Mouse (Mus musculus): ENCODE results near the gene Ccdc3. TPM values are rescaled to one million over a fixed set of nuclear protein-coding genes. Genes with fewer than 3 reads are reported as not detected.

Ccdc3 gene
- 77.6 and 115 TPM in 2 replicates for polyA plus RNA-seq (2012; rRNA removed)

DNA sequence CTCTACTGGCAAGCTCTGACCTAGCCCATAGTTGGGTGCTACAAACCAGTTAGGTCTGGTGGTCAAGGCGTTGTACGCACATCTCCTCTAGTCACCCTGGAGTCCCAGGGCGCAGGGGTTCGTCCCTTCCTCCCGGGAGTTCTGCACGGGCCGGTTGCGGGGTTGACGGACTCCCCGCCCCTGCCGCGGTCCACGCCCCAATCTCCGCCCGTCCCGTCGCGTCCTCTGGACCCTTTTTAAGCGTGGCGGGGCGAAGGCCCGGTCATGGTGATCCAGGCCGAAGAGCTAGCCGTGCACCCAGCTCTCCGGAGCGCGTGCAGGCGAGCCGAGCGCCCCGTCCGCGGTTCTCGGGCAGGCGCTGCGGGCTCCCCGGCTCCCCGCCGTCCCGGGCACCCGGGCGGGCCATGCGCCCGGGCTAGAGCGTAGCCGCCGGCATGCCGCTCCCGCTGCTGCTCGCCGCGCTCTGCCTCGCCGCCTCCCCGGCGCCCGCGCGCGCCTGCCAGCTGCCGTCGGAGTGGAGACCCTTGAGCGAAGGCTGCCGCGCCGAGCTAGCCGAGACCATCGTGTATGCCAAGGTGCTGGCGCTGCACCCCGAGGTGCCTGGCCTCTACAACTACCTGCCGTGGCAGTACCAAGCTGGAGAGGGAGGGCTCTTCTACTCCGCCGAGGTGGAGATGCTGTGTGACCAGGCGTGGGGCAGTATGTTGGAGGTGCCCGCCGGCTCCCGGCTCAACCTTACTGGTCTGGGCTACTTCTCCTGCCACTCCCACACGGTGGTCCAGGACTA lies at the start of gene Ccdc3:
Gene Ccdc3 (plus strand): TSS at position 277 of the 787 bp plus-strand sequence.

Other genes starting within 250 kb of the Ccdc3 start
- 28.8 and 36.5 TPM in 2 replicates for gene Phyh, start 218.8 kb upstream of the Ccdc3 start, polyA plus RNA-seq (2012; rRNA removed)
- not detected in 2 replicates for gene Ucma, start 161.7 kb upstream of the Ccdc3 start, polyA plus RNA-seq (2012; rRNA removed)
- gene Mcm10, start 125.0 kb upstream of the Ccdc3 start, polyA plus RNA-seq (2012; rRNA removed), result 3.4 and 6.2 TPM in 2 replicates
- 1.6 and 2.1 TPM in 2 replicates for gene Optn, start 73.7 kb upstream of the Ccdc3 start, polyA plus RNA-seq (2012; rRNA removed)

All from ovary, adult 2 months (tissue).